Mouse (Mus musculus) ovary, postnatal 10 days (tissue): ENCODE measurements around the gene Nectin4.
"Not testable (repeated sequence)": the region's sequence is repeated elsewhere in the genome, so short reads cannot be mapped to it uniquely, and the experiment has no call there.

Experiments
- DNase-seq: peaks from one replicate; pipeline ENCODE4 v3.0.0; 2022; ENCODE audit warnings: low spot score

Nectin4 gene

DNA sequence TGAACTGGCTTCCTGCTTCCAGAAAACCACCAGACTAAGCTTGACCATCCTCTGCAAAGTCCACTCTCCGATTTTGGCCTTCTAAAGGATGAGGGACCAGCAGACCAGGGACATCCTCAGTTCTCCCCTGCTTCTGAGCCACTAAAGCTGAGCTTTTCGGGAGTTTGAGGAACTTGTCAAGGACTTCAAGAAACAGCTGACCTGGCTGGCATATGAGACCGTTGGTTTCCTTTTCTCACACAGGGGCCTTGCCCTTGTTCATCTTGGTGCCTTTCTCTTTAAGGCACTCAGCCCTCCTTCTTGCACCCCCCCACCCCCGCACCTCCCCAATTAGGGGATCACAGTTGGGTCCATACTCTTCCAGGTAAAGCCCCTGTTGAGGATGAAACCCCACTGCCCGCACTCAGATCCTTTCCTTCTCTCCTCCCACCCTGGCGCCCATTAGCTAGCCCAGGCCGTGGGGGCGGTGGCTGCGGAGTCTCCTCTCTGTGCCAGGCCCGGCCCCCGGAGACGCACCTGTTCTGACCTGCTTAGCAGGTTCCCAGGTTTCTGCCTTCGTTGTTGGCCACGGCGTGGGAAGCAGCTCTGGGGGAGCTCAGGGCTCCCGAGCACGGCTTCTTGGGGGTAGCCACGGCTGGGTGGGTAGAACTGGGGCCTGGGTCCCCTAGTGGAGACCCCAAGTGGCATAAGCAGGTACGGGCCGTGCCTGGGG, at the start of gene Nectin4:
Gene Nectin4 (plus strand): TSS at position 255 of the 712 bp plus-strand sequence.
- DNase-seq = no peak

DNA sequence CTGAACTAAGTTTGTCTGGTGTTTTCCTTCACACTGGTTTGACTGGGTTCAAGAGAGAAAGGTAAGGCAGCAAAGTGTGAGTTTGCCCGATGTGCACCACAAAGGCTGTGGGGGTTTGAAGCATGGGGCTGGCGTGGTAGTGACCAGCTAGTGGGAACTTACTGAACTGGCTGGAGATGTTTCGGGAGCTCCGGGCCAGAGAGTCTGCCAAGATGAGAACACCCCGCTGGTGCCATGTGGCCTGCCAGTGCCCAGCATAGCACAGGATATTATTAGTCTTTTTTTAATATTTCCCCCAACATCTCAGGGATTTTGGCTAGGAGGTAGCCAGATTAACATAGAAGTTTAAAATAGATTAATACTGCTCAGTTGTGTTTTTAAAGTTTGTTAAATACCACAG, 49.7 kb upstream of the Nectin4 start:
- no peak for DNase-seq

DNA sequence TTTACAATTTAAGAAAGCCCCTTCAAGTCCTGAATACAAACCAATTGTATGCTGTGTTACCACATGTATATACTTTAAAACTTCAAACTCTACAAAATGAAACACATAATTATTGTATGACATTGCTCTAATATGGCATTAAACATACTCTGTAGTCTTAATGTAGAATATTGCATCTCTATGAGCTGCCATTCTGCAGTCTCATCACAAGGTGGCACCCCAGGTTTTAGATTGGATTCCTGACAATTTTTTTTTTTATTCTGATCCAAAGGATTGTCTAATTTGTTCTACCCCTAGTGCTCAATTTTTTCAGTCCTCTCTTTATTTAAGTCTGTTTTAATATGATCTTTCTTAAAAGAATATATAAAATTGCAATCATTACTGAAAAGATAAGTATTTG, 48.5 kb upstream of the Nectin4 start:
- no peak for DNase-seq

DNA sequence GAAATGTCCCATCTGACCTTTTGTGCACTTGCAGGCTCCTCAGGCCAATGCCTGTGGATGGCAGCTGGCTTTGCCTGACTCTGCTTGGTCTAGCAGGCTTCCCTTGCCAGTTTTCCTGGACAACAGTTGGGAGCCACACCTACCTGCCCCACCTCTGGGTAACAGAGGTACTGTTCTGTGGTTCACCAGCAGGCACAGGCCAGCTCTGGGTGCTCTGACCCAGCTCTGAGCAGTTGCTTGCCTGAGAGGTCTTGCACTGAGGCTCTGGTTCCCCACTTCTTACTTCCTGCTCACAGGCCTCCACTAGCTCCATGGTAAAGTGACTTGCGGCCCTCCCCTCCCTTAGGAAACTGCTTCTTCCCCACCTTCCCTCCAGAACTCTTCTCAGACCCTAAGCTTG, 47.9 kb upstream of the Nectin4 start:
- DNase-seq = no peak

DNA sequence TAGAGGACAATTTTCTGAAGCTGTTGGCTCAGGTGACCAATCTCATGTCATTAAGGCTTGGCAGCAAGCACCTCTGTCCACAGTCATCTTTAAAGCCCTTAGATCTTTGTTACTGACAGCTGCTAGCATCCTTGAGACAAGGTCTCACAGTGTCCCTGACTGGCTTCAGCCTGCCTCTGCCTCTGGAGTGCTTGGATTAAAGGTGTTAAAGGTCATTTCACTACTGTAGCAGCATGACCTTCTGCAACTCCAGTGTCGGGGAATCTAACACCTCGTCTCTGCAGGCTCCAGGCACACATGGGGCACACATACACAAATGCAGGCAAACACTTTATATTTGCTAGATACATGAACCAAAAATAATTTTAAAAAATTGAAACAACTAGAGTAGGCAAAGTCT, 44.3 kb upstream of the Nectin4 start:
- no peak for DNase-seq

DNA sequence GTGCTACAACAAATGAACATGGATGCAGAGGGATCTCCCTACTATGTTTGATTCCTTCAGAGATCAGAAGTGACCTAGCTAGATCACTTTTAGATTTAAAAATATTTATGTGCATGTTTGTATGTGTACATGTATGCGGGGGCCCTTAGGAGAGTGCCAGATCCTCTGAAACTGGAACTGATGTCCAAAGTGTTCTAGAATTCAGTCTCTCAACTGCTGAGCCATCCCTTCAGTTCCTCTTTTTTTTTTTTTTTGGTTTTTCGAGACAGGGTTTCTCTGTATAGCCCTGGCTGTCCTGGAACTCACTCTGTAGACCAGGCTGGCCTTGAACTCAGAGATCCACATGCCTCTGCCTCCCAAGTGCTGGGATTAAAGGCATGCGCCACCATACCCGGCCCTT, 43.3 kb upstream of the Nectin4 start:
- not testable (repeated sequence) for DNase-seq

DNA sequence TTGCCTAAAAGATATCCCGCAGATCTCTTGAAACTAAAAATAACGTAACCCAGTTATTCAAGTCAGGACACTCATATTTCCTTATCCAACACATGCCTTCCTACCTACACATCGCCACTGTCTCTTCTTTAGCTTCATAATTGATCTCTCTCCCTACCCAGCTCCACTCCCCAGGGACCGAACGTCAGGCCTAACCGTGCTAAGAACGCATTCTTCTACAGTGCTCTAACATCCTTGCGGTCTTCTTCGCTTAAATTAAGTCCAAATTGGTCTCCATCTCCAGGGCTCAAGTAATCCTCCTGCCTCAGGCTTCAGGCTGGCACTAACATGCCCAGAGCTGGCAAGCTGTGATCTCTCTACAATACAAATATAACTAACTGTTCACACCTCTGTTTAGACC, 41.7 kb upstream of the Nectin4 start:
- DNase-seq = no peak

DNA sequence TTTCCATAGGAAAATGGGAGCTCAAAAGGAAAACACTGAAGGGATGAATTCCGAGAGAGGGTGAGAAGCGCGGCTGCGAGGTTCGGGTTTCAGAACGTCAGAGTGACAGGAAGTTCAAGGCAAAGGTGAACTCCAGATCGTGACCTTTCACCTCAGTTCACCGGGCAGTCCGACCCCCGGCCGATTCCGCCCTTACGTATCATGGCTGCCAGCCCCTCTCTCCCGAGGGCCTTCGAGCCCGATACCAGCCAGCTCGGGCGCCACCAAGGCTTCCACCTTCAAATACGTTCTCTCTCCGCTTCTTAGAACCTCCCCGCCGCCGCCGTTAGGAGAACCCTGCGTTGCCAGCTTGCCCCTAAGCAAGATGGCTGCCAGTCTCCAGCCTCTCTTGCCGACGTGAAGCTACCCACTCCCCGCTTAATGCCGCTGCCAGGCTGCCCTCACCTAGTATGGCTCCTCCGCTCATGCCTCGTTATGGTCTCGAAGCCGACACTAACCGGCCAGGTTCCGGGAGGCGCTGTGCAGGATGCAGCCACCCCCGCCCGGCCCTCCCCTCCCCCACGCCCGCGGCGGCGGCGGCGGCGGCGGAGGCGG, 41.0 kb upstream of the Nectin4 start, which contains the start of gene Dedd:
Gene Dedd (plus strand): TSS at position 307 of the 594 bp plus-strand sequence.
- DNase-seq = peak; percentile 75

DNA sequence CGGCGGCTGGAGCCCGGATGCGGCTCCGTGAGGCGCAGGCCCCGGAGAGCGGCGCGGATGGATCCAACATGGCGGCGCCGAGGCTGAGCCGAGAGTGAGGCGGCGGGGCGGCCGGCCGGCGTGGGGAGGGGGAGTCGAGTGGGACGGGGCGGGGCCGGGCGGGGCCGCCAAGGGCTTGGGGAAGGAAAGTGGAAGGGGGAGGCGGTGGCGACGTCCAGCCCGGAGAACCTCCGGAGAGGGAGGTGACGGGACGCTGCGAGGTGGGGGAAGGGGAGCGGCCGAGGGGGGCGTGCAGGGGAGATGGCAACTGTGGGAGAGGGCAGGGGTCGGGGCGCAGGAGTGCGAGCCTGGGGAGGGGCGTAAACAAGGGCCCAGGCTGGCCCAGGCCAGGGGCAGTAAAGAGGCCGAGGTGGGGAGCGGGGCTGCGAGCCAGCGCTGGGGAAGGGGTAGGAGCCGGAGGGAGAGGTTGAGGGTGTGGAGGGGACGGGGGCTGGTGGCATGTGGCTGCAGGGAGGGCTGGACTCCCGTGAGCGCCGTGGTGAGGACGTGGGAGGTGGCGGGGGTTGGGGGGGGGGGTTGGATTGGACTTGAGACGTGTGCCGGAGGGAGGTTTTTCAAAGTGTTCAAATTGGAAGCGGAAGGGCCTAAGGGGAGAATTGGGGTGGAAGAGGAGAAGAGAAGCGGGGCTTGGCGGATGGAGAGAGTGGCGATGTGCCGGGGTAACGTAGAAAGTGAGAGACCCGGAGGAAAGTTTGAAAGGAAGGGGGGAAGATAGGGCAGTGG, 40.3 kb upstream of the Nectin4 start:
- no peak for DNase-seq

DNA sequence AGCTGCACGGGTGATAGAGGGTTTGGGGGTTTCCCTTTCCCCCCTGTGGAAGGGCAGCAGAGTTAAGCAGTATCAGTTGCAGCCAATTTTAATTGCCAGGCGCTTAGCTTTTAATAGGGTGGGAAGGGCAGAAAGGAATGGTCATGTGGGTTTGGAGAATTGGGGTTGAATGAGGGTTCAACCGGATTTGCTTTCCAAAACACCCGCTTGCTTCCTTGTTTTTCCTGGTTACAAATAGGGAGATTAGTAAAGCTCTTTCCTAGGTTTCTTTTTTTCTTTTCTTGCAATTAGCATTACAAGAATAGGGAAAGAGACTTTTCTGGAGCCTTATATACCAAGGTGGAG, 39.7 kb upstream of the Nectin4 start:
- DNase-seq = no peak

DNA sequence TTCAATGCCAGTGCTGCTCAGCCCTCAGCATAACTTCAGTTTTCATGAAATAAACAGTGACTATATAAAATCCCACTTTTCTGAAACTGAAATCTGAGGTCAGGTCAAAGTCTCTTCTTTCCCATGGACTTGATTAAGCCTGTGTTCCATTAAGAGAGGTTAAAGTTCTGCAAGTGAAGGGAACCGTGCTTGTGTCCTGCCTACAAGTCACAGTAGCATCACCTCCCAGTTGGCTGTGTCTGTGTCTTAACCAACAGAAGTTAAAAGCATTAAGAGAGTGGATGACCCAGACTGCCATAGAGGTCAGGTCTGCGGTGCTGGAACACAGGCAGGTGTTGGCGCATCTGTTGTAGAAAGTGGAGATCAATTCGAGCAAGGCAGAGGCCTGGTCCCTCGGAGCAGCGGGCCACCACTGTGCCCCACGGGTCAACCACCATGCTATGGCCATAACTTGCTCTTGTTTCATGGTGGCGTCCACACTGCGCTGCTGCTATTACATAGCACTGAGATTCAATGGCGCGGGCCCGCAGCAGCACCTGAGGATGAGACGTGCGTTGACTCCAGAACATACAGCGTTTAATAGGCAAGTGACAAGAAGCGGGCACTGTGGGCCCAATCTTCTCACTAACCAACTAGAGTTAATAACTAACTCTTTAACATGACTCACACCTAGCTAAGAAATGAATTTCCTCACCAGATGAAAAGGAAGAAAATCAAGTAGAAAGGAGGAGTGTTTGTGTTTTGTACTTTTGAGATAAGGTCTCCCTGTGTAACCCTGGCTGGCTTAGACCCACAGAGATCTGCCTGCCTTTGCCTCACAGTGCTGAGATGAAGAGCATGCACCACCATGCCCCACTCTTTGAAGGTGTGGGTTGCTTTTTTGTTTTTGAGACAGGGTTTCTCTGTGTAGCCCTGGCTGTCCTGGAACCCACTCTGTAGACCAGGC, 27.4 kb upstream of the Nectin4 start:
- DNase-seq = no peak

DNA sequence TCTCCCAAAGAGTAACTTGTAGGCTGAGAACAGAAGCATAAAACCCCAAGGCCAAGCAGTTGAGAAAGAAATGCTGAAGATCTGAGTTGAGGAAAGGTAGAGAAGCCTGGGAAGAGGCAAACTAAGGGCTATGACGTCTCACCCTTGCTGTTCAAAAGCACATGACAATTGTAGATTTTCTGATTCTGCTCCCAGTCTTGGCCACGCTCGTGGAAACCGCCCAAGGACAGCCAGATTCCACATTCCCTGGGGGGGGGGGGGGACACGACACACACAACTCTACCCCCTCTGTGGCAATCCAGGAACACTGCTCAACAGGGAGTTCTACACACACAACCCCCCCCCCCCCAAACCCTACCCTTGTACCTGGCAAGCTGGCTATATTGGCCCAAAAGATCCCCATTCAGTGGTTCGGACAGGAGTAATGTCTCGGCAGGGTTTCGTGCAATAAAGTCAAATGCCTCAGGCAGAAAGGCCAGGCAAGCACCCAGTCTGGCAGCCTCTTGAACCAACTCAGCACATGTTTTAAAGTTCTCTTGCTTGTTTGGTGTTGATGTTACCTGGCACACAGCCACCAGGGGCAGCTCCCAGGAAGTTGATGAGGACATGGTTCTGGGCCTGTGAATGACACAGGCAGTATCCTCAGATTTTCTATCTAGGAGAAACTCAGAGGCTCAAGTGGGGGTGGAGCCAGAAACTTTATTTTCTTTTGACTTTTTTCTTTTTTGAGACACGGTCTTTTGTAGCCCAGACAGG, 25.8 kb upstream of the Nectin4 start:
- DNase-seq = no peak

DNA sequence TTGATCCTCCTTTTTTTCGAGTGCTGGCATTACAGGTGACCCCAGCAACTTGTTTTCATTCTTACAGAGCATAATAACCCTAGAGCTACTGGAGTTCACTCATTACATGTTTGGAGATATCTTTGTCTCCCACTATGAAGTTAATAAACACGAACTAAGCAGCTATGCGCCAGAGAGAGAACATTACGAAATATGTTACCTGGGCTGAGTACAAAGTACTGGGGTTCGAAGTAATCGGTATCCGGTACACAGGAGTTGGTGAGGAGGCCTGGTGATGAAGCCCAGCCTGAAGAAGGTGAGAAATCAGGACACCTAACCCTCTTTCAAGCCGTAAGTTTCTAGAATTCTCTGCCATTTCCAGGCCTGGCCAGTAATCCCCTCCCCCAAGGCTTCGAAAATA, 25.2 kb upstream of the Nectin4 start:
- DNase-seq = no peak

DNA sequence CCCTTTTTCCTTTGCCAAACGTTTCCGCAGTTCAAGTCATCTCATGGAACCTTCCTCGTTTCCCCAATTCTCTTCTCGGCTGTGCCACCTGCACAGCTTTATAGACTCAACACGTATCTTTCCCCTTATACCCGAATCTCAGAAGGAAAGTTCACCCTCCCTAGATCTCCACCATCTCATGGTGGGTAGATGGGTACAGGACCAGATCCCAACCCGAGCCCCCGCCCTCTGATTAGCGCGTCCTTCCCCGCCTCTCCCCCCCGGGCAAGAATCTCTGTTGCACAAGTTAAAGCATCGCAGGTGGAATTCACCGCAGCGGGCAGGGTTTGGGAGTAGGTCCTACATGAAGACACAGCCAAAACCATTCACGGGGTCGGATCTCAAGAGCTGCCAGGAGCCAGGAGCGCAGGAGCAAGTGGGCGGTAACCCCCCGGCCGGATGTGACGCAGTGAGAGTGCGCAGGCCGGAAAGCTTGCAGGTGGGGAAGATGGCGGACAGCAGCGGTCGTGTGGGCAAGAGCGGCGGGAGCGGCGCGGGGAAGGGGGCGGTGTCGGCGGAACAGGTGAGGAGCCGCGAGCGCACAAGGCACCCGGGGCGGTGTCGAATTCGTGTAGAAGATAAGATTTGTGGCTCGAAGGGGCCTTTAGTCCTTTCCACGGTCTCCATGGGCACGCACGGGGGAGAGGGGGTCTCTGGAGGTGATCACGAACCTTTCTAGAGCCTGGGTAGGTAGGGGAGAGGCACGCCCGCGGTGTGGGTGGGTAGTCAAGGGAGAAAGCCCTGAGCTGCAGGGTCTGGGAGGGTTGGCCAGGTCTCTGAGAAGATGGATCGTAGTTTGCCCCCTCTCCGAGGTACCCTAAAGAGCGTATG, 24.4 kb upstream of the Nectin4 start, which contains the start of the genes Nit1 and Pfdn2:
Gene Nit1 (minus strand): TSS at position 422 of the 870 bp plus-strand sequence.
Gene Pfdn2 (plus strand): TSS at position 446 of the 870 bp plus-strand sequence.
- peak; percentile 72 for DNase-seq

DNA sequence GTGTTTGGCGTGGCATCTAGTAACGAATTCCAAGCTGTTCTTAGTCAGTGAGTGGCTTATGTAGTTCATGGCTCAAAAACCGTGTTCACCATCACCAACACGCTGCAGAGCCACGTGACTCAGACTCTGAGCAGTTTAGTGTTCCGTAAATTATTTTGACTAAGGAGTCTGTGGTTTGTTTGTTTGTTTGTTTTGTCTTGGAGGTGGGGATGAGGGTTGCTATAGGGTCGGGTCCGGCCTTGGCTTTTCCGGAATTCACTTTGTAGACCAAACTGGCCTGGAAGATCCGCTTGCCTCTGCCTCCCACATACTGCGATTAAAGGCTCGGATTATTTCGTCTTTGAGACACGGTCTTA, 23.8 kb upstream of the Nectin4 start:
- no peak for DNase-seq

DNA sequence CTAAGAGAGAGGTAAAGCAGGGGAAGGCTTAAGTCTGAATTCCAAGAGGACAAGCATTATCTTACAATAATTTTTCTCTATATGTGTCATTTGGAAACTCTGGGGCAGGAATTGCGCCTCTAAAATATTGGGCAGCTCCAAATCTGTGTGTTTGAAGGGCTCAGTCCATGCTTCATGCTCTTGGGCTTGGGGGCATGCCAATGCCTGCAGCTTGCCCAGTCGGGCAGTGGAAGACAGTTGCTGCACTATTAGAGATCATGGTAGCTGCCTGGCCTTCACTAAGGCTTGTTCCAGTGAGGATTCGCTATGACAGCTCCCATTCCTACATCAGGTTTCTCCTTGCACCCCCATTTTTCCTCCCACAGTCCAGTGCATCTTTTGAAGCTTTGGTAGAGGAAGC, 21.2 kb upstream of the Nectin4 start:
- DNase-seq = no peak

DNA sequence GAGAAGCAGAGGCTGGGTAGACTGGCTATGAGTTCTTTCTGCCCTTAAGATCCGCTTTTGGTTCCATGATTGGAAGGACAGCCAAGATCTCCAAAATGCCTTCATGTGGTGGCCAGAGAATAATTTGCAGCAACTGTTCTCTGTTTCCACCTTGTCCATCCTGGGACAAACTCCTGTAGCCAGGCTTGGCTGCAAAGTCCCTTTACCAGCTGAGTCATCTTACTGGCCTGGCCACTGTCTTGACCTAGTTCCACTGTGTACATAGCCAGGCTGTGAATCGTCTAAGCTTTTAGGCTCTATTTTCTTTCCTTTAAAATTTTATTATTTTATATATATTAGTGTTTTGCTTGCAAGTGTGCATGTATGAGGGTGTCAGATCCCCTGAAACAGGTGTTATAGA, 20.7 kb upstream of the Nectin4 start:
- no peak for DNase-seq

DNA sequence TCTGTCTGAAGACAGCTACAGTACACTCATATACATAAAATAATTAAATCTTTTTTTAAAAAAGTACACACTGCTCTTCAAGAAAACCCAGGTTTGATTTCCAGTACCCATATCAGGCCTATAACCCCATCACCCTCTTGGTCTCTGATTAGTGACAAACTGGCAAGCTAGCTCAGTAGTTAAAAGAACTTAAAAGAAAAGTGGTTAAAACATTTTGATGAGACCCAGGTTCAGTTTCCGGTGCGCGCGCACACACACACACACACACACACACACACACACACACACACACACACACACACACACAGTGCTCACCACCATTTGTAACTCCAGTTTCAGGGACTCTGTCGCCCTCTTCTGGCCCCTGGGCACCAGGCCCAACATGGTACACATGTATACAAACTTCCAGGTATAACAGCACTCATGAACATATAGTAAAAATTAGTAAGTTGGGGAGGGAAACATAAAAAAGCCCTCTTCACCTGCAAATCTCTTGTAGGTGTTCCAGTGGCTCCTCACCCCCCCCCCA, 14.0 kb upstream of the Nectin4 start:
- DNase-seq = no peak

DNA sequence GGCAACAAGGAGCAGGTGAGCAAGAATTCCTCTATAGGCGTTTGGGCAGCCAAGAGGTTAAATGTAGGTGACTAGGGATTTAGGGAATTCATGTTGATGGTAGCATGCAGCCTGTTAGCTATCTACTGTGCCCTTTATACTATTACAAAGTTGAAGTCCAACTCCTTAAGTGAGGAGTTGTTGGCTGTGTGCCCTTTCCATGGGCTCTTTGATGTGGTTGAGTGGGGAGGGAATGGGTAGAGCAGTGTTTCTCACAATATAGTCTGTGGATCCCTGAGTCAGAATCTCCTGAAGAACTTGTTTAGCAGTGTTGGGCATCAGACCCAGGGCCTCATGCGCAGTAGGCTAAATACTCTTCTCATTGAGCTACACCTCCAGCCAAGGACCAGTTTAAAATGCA, 13.1 kb upstream of the Nectin4 start:
- no peak for DNase-seq

DNA sequence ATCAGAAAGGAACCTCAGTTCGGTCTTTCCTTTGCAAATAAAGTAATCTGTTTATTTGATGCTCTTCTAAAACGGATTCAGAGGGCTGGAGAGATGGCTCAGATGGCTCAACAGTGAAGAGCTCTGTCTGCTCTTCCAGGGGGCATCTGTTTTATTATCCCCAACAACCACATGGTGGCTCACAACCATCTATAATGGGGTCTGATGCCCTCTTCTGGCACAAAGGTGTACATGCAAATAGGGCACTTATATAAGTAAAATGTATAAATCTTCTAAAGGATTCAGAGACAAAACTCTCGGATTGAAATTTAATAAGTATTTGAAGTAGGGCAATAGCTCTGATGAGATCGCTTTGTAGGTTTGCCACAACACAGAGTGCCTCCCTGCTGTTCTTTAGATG, 11.5 kb upstream of the Nectin4 start:
- DNase-seq = no peak
